Mouse (Mus musculus): Measurements from ENCODE around the gene Mreg.

DNA sequence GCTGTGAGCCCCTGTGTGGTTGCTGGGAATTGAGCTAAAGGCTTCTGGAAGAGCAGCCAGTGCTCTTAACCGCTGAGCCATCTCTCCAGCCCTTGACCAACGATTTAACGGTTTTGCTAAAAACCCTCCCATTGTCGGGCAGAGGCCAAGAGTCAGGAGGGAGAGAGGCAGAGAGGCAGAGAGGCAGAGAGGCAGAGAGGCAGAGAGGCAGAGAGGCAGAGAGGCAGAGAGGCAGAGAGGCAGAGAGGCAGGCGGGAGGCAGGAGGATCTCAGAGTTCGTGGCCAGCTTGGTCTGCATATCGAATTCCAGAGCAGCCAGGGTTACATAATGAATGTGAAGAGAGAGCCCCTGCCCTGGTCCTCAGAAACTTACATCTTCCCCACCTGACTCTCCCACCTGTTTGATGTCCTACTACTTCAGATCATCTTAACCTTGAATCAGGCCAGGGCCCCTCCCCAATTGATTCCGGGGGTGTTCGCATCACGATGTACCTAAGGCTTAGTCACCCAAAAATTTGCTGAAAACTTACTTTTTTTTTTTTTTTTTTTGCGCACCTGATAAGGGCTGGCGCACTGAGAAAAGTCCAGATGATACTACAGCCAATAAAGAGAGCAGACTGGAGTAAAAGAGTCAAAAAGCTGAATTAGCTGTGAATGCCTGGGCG, 13.1 kb upstream of the Mreg start:
- TF ChIP-seq CTCF (IDR thresholded peaks at IDR 0.05 in 2 of 3, conservative IDR thresholded peaks at IDR 0.05 in 1 of 3; ENCODE audit: control insufficient read depth in 1 of 3, insufficient read depth in 1 of 3, low read depth in 2 of 3, low read length in 3 of 3, poor library complexity in 1 of 3, severe bottlenecking in 1 of 3), result no peak
- TF ChIP-seq MAX (IDR thresholded peaks at IDR 0.05; ENCODE audit: low read length), result no peak

Data from MEL (cell line).